Mouse (Mus musculus) urinary bladder, postnatal 14 days (tissue): Measurements from ENCODE around the gene Fndc5.

Experiments used
- DNase-seq: peaks from one replicate; pipeline ENCODE4 v3.0.0; 2021; ENCODE audit warnings: low spot score

The Fndc5 gene

GRCm38 (mm10) chr4:129147552-129148103 lies 10.8 kb downstream of the Fndc5 start:
- DNase-seq: no peak

- DNase-seq: no peak
Observed at GRCm38 (mm10) chr4:129149321-129149720, 12.5 kb downstream of the Fndc5 start.

- DNase-seq: no peak
Observed at GRCm38 (mm10) chr4:129151276-129151811, 14.5 kb downstream of the Fndc5 start.

GRCm38 (mm10) chr4:129157541-129157940 lies 20.7 kb downstream of the Fndc5 start:
- no peak for DNase-seq

- no peak for DNase-seq
Observed at GRCm38 (mm10) chr4:129158549-129158948, 21.8 kb downstream of the Fndc5 start.

GRCm38 (mm10) chr4:129161076-129161475 lies 24.3 kb downstream of the Fndc5 start:
- DNase-seq: no peak

- no peak for DNase-seq
Observed at GRCm38 (mm10) chr4:129161581-129162255, 24.9 kb downstream of the Fndc5 start.

GRCm38 (mm10) chr4:129172529-129172928 lies 35.7 kb downstream of the Fndc5 start:
- DNase-seq: no peak

- DNase-seq: no peak
Observed at GRCm38 (mm10) chr4:129179560-129179959, 42.8 kb downstream of the Fndc5 start.

- no peak for DNase-seq
Observed at GRCm38 (mm10) chr4:129188041-129188659, 51.4 kb downstream of the Fndc5 start.

GRCm38 (mm10) chr4:129188803-129189541 lies 52.2 kb downstream of the Fndc5 start:
- peak; percentile 52 for DNase-seq

GRCm38 (mm10) chr4:129189542-129190519 lies 53.0 kb downstream of the Fndc5 start, which contains the start of the genes S100pbp and Yars:
Gene S100pbp, minus strand, starts transcription at chr4:129189727.
Gene Yars, plus strand, starts transcription at chr4:129189760.
- DNase-seq: peak; percentile 97

- no peak for DNase-seq
Observed at GRCm38 (mm10) chr4:129190538-129190937, 53.7 kb downstream of the Fndc5 start.

- DNase-seq: no peak
Observed at GRCm38 (mm10) chr4:129191691-129192090, 54.9 kb downstream of the Fndc5 start.
